Mouse (Mus musculus): ENCODE measurements at regions not wholly inside any gene's neighbourhood (a gene's known extent, or its start where the extent isn't known, plus 50 kb on each side); places are given as distances from the start of the nearest gene placed in this dataset.

DNA sequence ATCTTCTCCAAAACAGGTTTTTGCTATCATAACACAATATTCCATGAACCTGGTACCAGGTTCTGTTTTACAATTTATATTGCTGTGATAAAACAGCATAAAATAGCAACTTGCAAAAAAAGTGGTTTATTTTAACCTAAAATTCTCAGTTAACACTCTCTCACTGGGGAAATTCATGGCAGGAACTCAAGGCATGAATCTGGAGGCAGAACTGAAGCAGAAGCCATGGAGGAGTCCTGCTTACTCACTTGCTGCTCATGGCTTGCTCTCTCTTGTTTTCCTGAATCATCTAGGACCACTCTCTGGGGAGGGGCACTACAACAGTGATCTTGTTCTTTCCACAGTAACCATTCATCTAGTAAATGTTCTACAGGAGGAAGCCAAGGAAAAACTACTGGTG, 250.2 kb upstream of the Kcnh7 start:
- no peak overlapping the region for H3K9ac ChIP-seq (ENCODE audit: low read depth, low read length)
- no peak overlapping the region for H3K4me3 ChIP-seq (ENCODE audit: low read length)
- H3K4me2 ChIP-seq (replicated peaks; ENCODE audit: low read depth, low read length): no peak overlapping the region
- H3K27ac ChIP-seq (ENCODE audit: low read depth, low read length): no peak overlapping the region
- no peaks in the 10 kb centered on the region for H3K36me3 ChIP-seq (ENCODE audit: control insufficient read depth, insufficient read depth, low read length)
- no peaks in the 10 kb centered on the region for H3K27me3 ChIP-seq (ENCODE audit: control insufficient read depth, insufficient read depth, low read length)
- H3K4me1 ChIP-seq (ENCODE audit: control insufficient read depth, insufficient read depth, low read length): no peaks in the 10 kb centered on the region
- H3K9me3 ChIP-seq (ENCODE audit: control insufficient read depth, low read length): no peaks in the 10 kb centered on the region
- no peak for ATAC-seq (ENCODE audit: low FRiP score, low TSS enrichment)

DNA sequence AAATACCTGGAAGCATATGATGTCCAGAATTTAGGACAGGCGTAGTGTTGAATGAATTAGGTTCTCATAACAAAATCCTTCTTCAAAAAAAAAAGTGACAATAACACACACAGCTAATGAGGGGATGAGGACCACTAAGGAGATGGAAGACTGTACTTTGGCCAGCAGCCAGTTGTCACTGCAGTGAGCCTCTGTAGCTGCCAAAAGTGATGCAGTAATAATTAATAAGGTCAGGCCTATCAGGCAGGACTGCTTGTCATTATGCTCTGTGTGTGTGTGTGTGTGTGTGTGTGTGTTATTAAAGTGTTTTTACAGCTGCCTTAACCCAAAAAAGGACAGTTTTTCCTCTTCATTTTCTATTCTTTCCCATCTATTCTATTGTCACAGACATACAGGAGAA, 221.3 kb upstream of the Kcnh7 start:
- Histone ChIP-seq H3K4me2 (replicated peaks; ENCODE audit: low read depth, low read length) (no peak overlapping the region), H3K9me3 (ENCODE audit: control insufficient read depth, low read length) (no peaks in the 10 kb centered on the region), H3K36me3 (ENCODE audit: control insufficient read depth, insufficient read depth, low read length) (no peaks in the 10 kb centered on the region), H3K4me1 (ENCODE audit: control insufficient read depth, insufficient read depth, low read length) (no peaks in the 10 kb centered on the region), H3K9ac (ENCODE audit: low read depth, low read length) (no peak overlapping the region), H3K27ac (ENCODE audit: low read depth, low read length) (no peak overlapping the region), H3K27me3 (ENCODE audit: control insufficient read depth, insufficient read depth, low read length) (no peaks in the 10 kb centered on the region), H3K4me3 (ENCODE audit: low read length) (no peak overlapping the region)
- 82% methylated on average over 1 of the region's 1 CpGs for WGBS
- ATAC-seq (ENCODE audit: low FRiP score, low TSS enrichment): no peak

Data from kidney, embryonic 14.5 days (tissue).